Mouse (Mus musculus): Measurements from ENCODE around the gene Arvcf.

- no peak for TF ChIP-seq POLR2A (IDR thresholded peaks at IDR 0.05; ENCODE audit: insufficient read depth, low read length)
- no peak for TF ChIP-seq CTCF (IDR thresholded peaks at IDR 0.05; ENCODE audit: low read depth, low read length)
Observed at GRCm38 (mm10) chr16:18396791-18397621, 49.0 kb downstream of the Arvcf start.
